Mouse (Mus musculus) ES-E14 (cell line): ENCODE measurements around the gene Fnip1. TPM values are rescaled to one million over a fixed set of nuclear protein-coding genes. Genes with fewer than 3 reads are reported as not detected.
"Not testable (repeated sequence)": the region's sequence is repeated elsewhere in the genome, so short reads cannot be mapped to it uniquely, and the experiment has no call there.

ENCODE experiments used
- DNase-seq: peaks from one replicate; pipeline ENCODE4 v3.0.0-alpha.2; 2013; ENCODE audit warnings: low read depth, low spot score
- H3K27ac ChIP-seq: 2 replicates; pipeline ENCODE4 v1.5.1; 2012; ENCODE audit warnings: low read depth, mild to moderate bottlenecking, low read length, moderate library complexity, mixed read lengths; ENCODE audit not compliant: poor library complexity, insufficient read depth, severe bottlenecking
- H3K36me3 ChIP-seq: 2 replicates; pipeline ENCODE4 v1.6.1; 2012; ENCODE audit warnings: mild to moderate bottlenecking, low read length, moderate library complexity, mixed read lengths; ENCODE audit not compliant: control insufficient read depth, poor library complexity, insufficient read depth, severe bottlenecking
- H3K4me1 ChIP-seq, 2 experiments: fragments of 150-350 bp in 1 of 2; sonication (generic) in 1 of 2; 2 replicates each; pipeline ENCODE4 v1.6.1; 2012; ENCODE audit warnings: low read length in 2 of 2, mild to moderate bottlenecking in 1 of 2, mixed read lengths in 1 of 2; ENCODE audit not compliant: control insufficient read depth in 2 of 2, insufficient read depth in 2 of 2, poor library complexity in 1 of 2
- H3K4me3 ChIP-seq, 2 experiments: fragments of 150-350 bp in 1 of 2; sonication (generic) in 1 of 2; 2 replicates each; pipeline ENCODE4 v1.5.1; 2012; ENCODE audit warnings: low read length in 2 of 2, low read depth in 1 of 2, mild to moderate bottlenecking in 1 of 2, mixed read lengths in 1 of 2; ENCODE audit not compliant: insufficient read depth in 1 of 2, poor library complexity in 1 of 2, severe bottlenecking in 1 of 2
- H3K9ac ChIP-seq: 2 replicates; pipeline ENCODE4 v1.6.1; 2012; ENCODE audit warnings: low read depth, mild to moderate bottlenecking, low read length, mixed read lengths; ENCODE audit not compliant: poor library complexity, insufficient read depth, severe bottlenecking
- H3K9me3 ChIP-seq: fragments of 150-350 bp; sonication (generic); 2 replicates; pipeline ENCODE4 v1.6.1; 2012; ENCODE audit warnings: low read depth, mild to moderate bottlenecking, low read length; ENCODE audit not compliant: control insufficient read depth, insufficient read depth
- CHD2 ChIP-seq: IDR thresholded peaks from 2 replicates; pipeline ENCODE4 v1.6.1; 2014; ENCODE audit warnings: mild to moderate bottlenecking, low read depth, low read length, inconsistent platforms
- HCFC1 ChIP-seq: IDR thresholded peaks from 2 replicates; pipeline ENCODE4 v1.6.1; 2012; ENCODE audit warnings: low read length, inconsistent platforms, borderline replicate concordance; ENCODE audit not compliant: insufficient read depth
- MAFK ChIP-seq: IDR thresholded peaks from 2 replicates; pipeline ENCODE4 v1.6.1; 2014; ENCODE audit warnings: mild to moderate bottlenecking, low read depth, low read length, inconsistent platforms; ENCODE audit not compliant: insufficient read depth
- ZC3H11A ChIP-seq: IDR thresholded peaks from 2 replicates; pipeline ENCODE4 v1.6.1; 2012; ENCODE audit warnings: low read depth, mild to moderate bottlenecking, inconsistent platforms, low read length, borderline replicate concordance
- ZNF384 ChIP-seq: IDR thresholded peaks from 2 replicates; pipeline ENCODE4 v1.6.1; 2012; ENCODE audit warnings: low read depth, low read length, inconsistent platforms
- in situ Hi-C, 2 experiments: fragments of 600-800 bp; cut with MboI; formaldehyde crosslinking; loops; one replicate each; pipeline ENCODE4 v1.15.1; 2025; ENCODE audit warnings: low sequenced_read_pairs in 2 of 2, inconsistent platforms in 1 of 2; ENCODE audit not compliant: unreplicated experiment in 2 of 2
- total RNA-seq: library from RNA; depleted of rRNA; stranded (reverse); fragments of 300-350 nt; gene quantifications from 2 replicates; pipeline ENCODE4 v1.2.3, GENCODE M21; 2012

Gene Fnip1
- total RNA-seq, 1 experiment, result 13.9 TPM

DNA sequence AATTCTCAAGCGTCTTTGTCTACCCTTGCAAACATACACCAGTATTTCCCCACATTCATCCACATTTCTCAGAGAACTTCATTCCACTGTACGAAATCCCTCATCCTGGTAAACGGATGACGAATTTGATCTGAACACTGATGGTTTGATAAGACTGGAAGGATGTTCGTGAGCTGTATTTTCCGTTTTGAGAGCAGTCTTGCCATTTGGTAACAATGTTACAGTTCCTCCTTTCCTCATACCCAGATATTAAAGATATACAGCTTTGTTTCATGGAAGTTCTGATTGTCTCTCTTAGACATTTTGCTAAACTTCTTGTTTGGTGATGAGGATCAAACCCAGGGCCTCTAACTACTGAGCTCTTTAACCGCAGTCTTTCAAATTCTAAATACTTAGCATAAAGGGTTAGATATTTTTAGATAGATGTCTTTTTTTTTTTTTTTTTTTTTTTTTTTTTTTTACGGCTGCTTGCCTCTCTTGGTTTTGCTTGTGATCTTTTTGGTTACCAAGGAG is 633 bp upstream of the Fnip1 start:
- in situ Hi-C loops, result no loop called here
- H3K9me3 ChIP-seq, result no peaks in the 10 kb centered on the region
- no peak for DNase-seq
- no peaks in the 10 kb centered on the region for H3K36me3 ChIP-seq
- no peak overlapping the region for H3K9ac ChIP-seq
- H3K4me3 ChIP-seq, result peak overlapping the region in 1 of 2 experiments; percentile 55; a peak in 2 of 4 replicates
- no peak overlapping the region for H3K27ac ChIP-seq
- H3K4me1 ChIP-seq, result peaks cover 0 to 3% of the 10 kb centered on the region in 2 experiments; a peak in 1 of 4 replicates
- no peak for TF ChIP-seq ZC3H11A
- peak; percentile 93 for TF ChIP-seq ZNF384

GRCm38 (mm10) chr11:54438366-54438781 is 375 bp downstream of the Fnip1 start:
- in situ Hi-C loops, result no loop called here
- peaks cover 0 to 3% of the 10 kb centered on the region in 2 experiments; a peak in 1 of 4 replicates for H3K4me1 ChIP-seq
- H3K9ac ChIP-seq, result peak overlapping the region; percentile 96
- no peaks in the 10 kb centered on the region for H3K36me3 ChIP-seq
- no peaks in the 10 kb centered on the region for H3K9me3 ChIP-seq
- no peak for TF ChIP-seq CHD2
- TF ChIP-seq HCFC1, result 0 out of 2 replicates have a peak, but pooled peaks have one; percentile 11
- H3K27ac ChIP-seq, result peak overlapping the region; percentile 42; the same call in 1 of the 2 replicates
- no peak for DNase-seq
- H3K4me3 ChIP-seq, result peak overlapping the region; percentile 86 to 93

- H3K9ac ChIP-seq, result no peak overlapping the region
- no peak for TF ChIP-seq CHD2
- TF ChIP-seq MAFK, result no peak
- no peak for TF ChIP-seq ZNF384
- no peak for TF ChIP-seq ZC3H11A
- no peak for TF ChIP-seq HCFC1
- in situ Hi-C loops, result no loop called here
- DNase-seq, result no peak
- H3K36me3 ChIP-seq, result no peaks in the 10 kb centered on the region
- H3K4me1 ChIP-seq, result peaks cover 0 to 3% of the 10 kb centered on the region in 2 experiments; a peak in 1 of 4 replicates
- peak overlapping the region; percentile 86 to 93 for H3K4me3 ChIP-seq
- H3K9me3 ChIP-seq, result no peaks in the 10 kb centered on the region
- no peak overlapping the region for H3K27ac ChIP-seq
Observed at GRCm38 (mm10) chr11:54438991-54439690, 1.1 kb downstream of the Fnip1 start.

DNA sequence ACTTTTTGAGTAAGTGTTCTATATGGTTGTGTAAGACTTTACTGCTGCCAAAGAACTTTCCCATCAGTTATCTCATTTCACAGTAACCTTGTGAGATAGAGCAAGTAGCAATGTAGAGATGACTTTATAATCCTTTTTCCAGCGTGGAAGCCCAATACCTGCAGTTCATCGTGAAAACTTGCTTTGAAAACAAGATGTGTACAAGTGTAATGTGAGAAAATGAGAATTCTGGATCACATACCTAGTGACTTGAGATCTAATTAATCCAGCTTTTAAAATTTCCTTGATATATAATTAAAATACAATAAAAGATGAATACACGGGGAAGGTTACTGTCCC is 1.7 kb downstream of the Fnip1 start:
- H3K36me3 ChIP-seq, result no peaks in the 10 kb centered on the region
- H3K4me1 ChIP-seq, result peaks cover 0 to 3% of the 10 kb centered on the region in 2 experiments; a peak in 1 of 4 replicates
- H3K27ac ChIP-seq, result no peak overlapping the region
- DNase-seq, result no peak
- TF ChIP-seq CHD2 (no peak), ZNF384 (no peak), MAFK (no peak), HCFC1 (no peak), ZC3H11A (no peak)
- no peak overlapping the region for H3K9ac ChIP-seq
- no peak overlapping the region for H3K4me3 ChIP-seq
- no peaks in the 10 kb centered on the region for H3K9me3 ChIP-seq
- in situ Hi-C loops, result no loop called here

- H3K4me1 ChIP-seq, H3K9me3 ChIP-seq, H3K27ac ChIP-seq, H3K4me3 ChIP-seq, in situ Hi-C loops, DNase-seq, H3K9ac ChIP-seq, H3K36me3 ChIP-seq: not testable (repeated sequence)
Observed at GRCm38 (mm10) chr11:54450757-54451156, 12.8 kb downstream of the Fnip1 start.
